Mouse (Mus musculus): ENCODE measurements around the gene Agap1.
"Not testable (repeated sequence)": the region's sequence is repeated elsewhere in the genome, so short reads cannot be mapped to it uniquely, and the experiment has no call there.

Agap1 gene

DNA sequence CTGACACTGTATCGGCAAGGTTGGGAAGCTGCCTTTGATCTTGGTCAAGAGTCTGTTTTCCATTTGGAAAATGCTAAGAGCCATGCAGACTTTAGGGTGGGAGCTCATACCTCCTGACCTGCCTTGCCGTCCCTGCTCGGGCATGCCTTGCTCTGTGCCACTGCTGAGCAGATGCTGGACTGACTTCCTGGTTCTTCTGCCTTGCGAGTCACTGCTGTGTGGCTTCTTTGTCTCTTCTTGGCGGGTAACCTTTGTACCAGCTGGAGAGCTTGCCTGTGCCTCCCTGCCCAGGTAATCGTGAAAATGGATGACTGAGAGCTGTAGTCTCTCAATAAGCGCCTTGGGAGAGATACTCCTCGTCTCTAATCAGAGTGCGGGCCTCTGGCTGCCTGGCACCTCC, 20.2 kb downstream of the Agap1 start:
- DNase-seq (ENCODE audit: low read depth, low spot score): no peak
- H3K27me3 ChIP-seq (ENCODE audit: control insufficient read depth, insufficient read depth, low read length, poor library complexity, severe bottlenecking): no peaks in the 10 kb centered on the region

GRCm38 (mm10) chr1:89477033-89477432, 22.4 kb downstream of the Agap1 start:
- Histone ChIP-seq H3K36me3 (ENCODE audit: control insufficient read depth, insufficient read depth, low read length, poor library complexity, severe bottlenecking) (no peaks in the 10 kb centered on the region), H3K27me3 (ENCODE audit: control insufficient read depth, insufficient read depth, low read length, poor library complexity, severe bottlenecking) (no peaks in the 10 kb centered on the region)
- DNase-seq (ENCODE audit: low read depth, low spot score): no peak

More for the DNA sequence above, 20.2 kb downstream of the Agap1 start:
- H3K36me3 ChIP-seq (ENCODE audit: control insufficient read depth, insufficient read depth, low read length, poor library complexity, severe bottlenecking): no peaks in the 10 kb centered on the region

DNA sequence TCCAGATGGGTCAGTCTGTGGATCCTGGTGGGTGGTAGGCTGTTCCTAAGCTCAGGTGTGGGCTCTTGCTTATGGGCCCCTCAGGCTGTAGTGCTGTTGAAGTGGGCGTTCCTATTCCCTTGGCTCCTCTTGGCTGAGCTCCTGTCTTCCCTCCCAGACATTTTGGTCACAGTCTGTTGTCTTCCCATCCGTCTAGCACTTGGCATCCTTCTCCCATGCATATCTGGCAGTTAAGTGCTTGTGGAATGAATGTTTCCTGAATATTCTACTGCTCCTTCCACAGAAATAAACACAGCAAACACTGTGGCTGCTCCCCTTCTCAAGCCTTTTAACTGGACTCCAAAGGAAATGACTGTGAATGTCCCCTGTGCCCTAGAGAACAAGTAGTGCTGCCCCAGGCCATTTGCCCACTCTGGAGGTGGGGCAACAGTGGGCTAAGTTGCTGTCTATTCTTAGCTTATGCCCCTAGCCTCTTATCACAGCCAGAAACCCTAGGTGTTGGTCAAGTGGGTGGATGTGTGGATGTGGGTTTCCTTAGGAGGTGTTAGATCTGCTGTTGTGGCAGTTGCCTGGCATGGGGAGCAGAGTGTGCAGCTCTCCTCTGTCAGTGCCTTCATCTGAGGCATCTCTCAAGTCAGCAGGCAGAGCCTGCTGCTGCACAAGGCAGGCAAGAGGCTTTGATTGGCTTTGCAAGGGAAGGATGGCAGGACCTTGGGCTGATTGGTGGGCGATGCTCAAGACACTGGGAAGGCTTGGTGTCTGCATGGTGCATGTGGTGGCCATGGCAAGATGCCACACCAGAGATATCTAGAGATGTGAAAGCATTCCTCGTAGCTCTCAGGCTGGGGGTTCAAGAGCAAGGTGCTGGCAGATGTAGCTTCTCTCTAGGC, 24.2 kb downstream of the Agap1 start:
- DNase-seq (ENCODE audit: low read depth, low spot score): no peak
- Histone ChIP-seq H3K27me3 (ENCODE audit: control insufficient read depth, insufficient read depth, low read length, poor library complexity, severe bottlenecking) (no peaks in the 10 kb centered on the region), H3K36me3 (ENCODE audit: control insufficient read depth, insufficient read depth, low read length, poor library complexity, severe bottlenecking) (no peaks in the 10 kb centered on the region)

GRCm38 (mm10) chr1:89481154-89481553, 26.5 kb downstream of the Agap1 start:
- no peaks in the 10 kb centered on the region for H3K36me3 ChIP-seq (ENCODE audit: control insufficient read depth, insufficient read depth, low read length, poor library complexity, severe bottlenecking)
- DNase-seq (ENCODE audit: low read depth, low spot score): no peak
- H3K27me3 ChIP-seq (ENCODE audit: control insufficient read depth, insufficient read depth, low read length, poor library complexity, severe bottlenecking): no peaks in the 10 kb centered on the region

- Histone ChIP-seq H3K27me3 (ENCODE audit: control insufficient read depth, insufficient read depth, low read length, poor library complexity, severe bottlenecking) (no peaks in the 10 kb centered on the region), H3K36me3 (ENCODE audit: control insufficient read depth, insufficient read depth, low read length, poor library complexity, severe bottlenecking) (no peaks in the 10 kb centered on the region)
- no peak for DNase-seq (ENCODE audit: low read depth, low spot score)
These were observed 28.2 kb downstream of the Agap1 start for GRCm38 (mm10) chr1:89482812-89483211.

- Histone ChIP-seq H3K36me3 (ENCODE audit: control insufficient read depth, insufficient read depth, low read length, poor library complexity, severe bottlenecking) (no peaks in the 10 kb centered on the region), H3K27me3 (ENCODE audit: control insufficient read depth, insufficient read depth, low read length, poor library complexity, severe bottlenecking) (no peaks in the 10 kb centered on the region)
- no peak for DNase-seq (ENCODE audit: low read depth, low spot score)
These were observed 32.3 kb downstream of the Agap1 start for GRCm38 (mm10) chr1:89486891-89487290.

GRCm38 (mm10) chr1:89489111-89489971, 34.7 kb downstream of the Agap1 start:
- H3K36me3 ChIP-seq (ENCODE audit: control insufficient read depth, insufficient read depth, low read length, poor library complexity, severe bottlenecking): no peaks in the 10 kb centered on the region
- H3K27me3 ChIP-seq (ENCODE audit: control insufficient read depth, insufficient read depth, low read length, poor library complexity, severe bottlenecking): no peaks in the 10 kb centered on the region
- DNase-seq (ENCODE audit: low read depth, low spot score): no peak

GRCm38 (mm10) chr1:89493177-89493576, 38.6 kb downstream of the Agap1 start:
- Histone ChIP-seq H3K27me3 (ENCODE audit: control insufficient read depth, insufficient read depth, low read length, poor library complexity, severe bottlenecking) (no peaks in the 10 kb centered on the region), H3K36me3 (ENCODE audit: control insufficient read depth, insufficient read depth, low read length, poor library complexity, severe bottlenecking) (no peaks in the 10 kb centered on the region)
- no peak for DNase-seq (ENCODE audit: low read depth, low spot score)

DNA sequence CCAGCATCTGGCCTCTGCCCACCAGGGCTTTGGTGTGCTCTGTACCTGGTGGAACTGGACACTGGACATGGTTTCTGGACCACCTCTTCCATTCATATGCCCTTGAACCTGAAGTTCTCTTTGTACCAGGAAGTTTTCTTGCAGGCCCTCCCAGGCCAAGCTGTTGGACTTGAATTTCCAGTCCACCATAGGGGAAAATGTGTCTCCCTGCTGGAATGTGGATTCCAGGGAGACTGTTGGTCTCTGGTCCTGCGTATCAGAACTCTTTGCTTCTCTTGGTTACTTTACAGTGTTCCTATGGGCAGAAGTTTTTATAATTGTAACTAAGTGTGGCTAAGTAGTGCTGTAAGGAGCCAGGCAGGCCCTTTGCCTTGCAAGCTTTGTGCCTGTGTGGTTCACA, 40.2 kb downstream of the Agap1 start:
- Histone ChIP-seq H3K36me3 (ENCODE audit: control insufficient read depth, insufficient read depth, low read length, poor library complexity, severe bottlenecking) (no peaks in the 10 kb centered on the region), H3K27me3 (ENCODE audit: control insufficient read depth, insufficient read depth, low read length, poor library complexity, severe bottlenecking) (no peaks in the 10 kb centered on the region)
- DNase-seq (ENCODE audit: low read depth, low spot score): no peak

DNA sequence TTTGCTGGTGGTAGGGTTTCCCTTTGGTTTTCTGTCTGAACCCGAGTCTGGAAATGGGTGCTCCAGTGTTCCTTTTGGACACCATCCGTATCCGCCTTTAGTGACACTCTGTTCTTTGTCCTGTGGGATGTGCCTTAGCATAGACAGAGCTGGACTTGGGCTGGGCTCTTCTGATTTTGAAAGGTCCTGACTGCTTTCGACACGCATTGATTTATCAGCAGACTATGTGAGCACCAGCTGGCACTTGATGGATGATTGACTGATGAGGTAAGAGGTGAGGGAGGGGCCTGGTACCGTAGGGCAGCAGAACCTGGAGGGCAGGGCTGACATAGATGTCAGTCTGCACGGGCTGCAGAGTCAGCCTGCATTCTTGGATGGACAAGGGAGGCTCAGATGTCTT, 41.6 kb downstream of the Agap1 start:
- no peaks in the 10 kb centered on the region for H3K36me3 ChIP-seq (ENCODE audit: control insufficient read depth, insufficient read depth, low read length, poor library complexity, severe bottlenecking)
- no peaks in the 10 kb centered on the region for H3K27me3 ChIP-seq (ENCODE audit: control insufficient read depth, insufficient read depth, low read length, poor library complexity, severe bottlenecking)
- DNase-seq (ENCODE audit: low read depth, low spot score): no peak

GRCm38 (mm10) chr1:89500925-89501324, 46.3 kb downstream of the Agap1 start:
- no peaks in the 10 kb centered on the region for H3K36me3 ChIP-seq (ENCODE audit: control insufficient read depth, insufficient read depth, low read length, poor library complexity, severe bottlenecking)
- DNase-seq (ENCODE audit: low read depth, low spot score): no peak

GRCm38 (mm10) chr1:89501346-89501745, 46.7 kb downstream of the Agap1 start:
- no peak for DNase-seq (ENCODE audit: low read depth, low spot score)
- no peaks in the 10 kb centered on the region for H3K27me3 ChIP-seq (ENCODE audit: control insufficient read depth, insufficient read depth, low read length, poor library complexity, severe bottlenecking)
- H3K36me3 ChIP-seq (ENCODE audit: control insufficient read depth, insufficient read depth, low read length, poor library complexity, severe bottlenecking): no peaks in the 10 kb centered on the region

More at GRCm38 (mm10) chr1:89500925-89501324, 46.3 kb downstream of the Agap1 start:
- no peaks in the 10 kb centered on the region for H3K27me3 ChIP-seq (ENCODE audit: control insufficient read depth, insufficient read depth, low read length, poor library complexity, severe bottlenecking)

GRCm38 (mm10) chr1:89501891-89502290, 47.3 kb downstream of the Agap1 start:
- not testable (repeated sequence) for DNase-seq (ENCODE audit: low read depth, low spot score); H3K27me3 ChIP-seq (ENCODE audit: control insufficient read depth, insufficient read depth, low read length, poor library complexity, severe bottlenecking); H3K36me3 ChIP-seq (ENCODE audit: control insufficient read depth, insufficient read depth, low read length, poor library complexity, severe bottlenecking)

- Histone ChIP-seq H3K36me3 (ENCODE audit: control insufficient read depth, insufficient read depth, low read length, poor library complexity, severe bottlenecking) (no peaks in the 10 kb centered on the region), H3K27me3 (ENCODE audit: control insufficient read depth, insufficient read depth, low read length, poor library complexity, severe bottlenecking) (no peaks in the 10 kb centered on the region)
- DNase-seq (ENCODE audit: low read depth, low spot score): no peak
These were observed 54.6 kb downstream of the Agap1 start for GRCm38 (mm10) chr1:89509196-89509595.

GRCm38 (mm10) chr1:89509763-89510340, 55.2 kb downstream of the Agap1 start:
- H3K27me3 ChIP-seq (ENCODE audit: control insufficient read depth, insufficient read depth, low read length, poor library complexity, severe bottlenecking): no peaks in the 10 kb centered on the region
- DNase-seq (ENCODE audit: low read depth, low spot score): no peak
- no peaks in the 10 kb centered on the region for H3K36me3 ChIP-seq (ENCODE audit: control insufficient read depth, insufficient read depth, low read length, poor library complexity, severe bottlenecking)
